Mouse (Mus musculus): Measurements from ENCODE around the gene Sgms2.

GRCm38 (mm10) chr3:131465536-131466260 lies 25.5 kb downstream of the Sgms2 start:
- TF ChIP-seq CTCF (conservative IDR thresholded peaks at IDR 0.05; ENCODE audit: low read length): no peak
- TF ChIP-seq POU5F1 (IDR thresholded peaks at IDR 0.05; ENCODE audit: borderline replicate concordance, low read length): no peak
